Mouse (Mus musculus) liver, embryonic 14.5 days (tissue): ENCODE results near the gene Clpb. TPM values are rescaled to one million over a fixed set of nuclear protein-coding genes. Genes with fewer than 3 reads are reported as not detected.

Source experiments
- ATAC-seq: fragments of 200-750 bp; cut with Nextera tagmentation; 2 replicates; pipeline ENCODE4 v1.8.0; 2017; ENCODE audit warnings: moderate number of reproducible peaks, mild to moderate bottlenecking, moderate library complexity; ENCODE audit not compliant: insufficient read depth
- DNase-seq, 3 experiments: peaks; one replicate each; pipeline ENCODE4 v3.0.0-alpha.2; 2012 to 2013; ENCODE audit warnings: low read depth in 3 of 3, low spot score in 3 of 3
- H3K27ac ChIP-seq: fragments of 300-500 bp; sonication (generic); 2 replicates; pipeline ENCODE4 v1.5.1; 2014; ENCODE audit warnings: moderate library complexity, mild to moderate bottlenecking, control low read depth, inconsistent platforms
- H3K27me3 ChIP-seq: fragments of 300-500 bp; sonication (generic); 2 replicates; pipeline ENCODE4 v1.6.1; 2014; ENCODE audit warnings: mild to moderate bottlenecking, low read length, moderate library complexity; ENCODE audit not compliant: control insufficient read depth, insufficient read depth
- H3K36me3 ChIP-seq: fragments of 300-500 bp; sonication (generic); replicated peaks from 2 replicates; pipeline ENCODE4 v1.6.1; 2014; ENCODE audit warnings: low read depth; ENCODE audit not compliant: control insufficient read depth, insufficient read depth
- H3K4me1 ChIP-seq, 2 experiments: fragments of 200-500 bp in 1 of 2; fragments of 300-500 bp in 1 of 2; sonication (generic) in 1 of 2; replicated peaks; 2 replicates each; pipeline ENCODE4 v1.6.1; 2012 to 2014; ENCODE audit warnings: antibody characterized with exemption in 1 of 2, inconsistent platforms in 1 of 2, low read length in 1 of 2; ENCODE audit not compliant: control insufficient read depth in 2 of 2, insufficient read depth in 2 of 2
- H3K4me2 ChIP-seq: fragments of 300-500 bp; sonication (generic); 2 replicates; pipeline ENCODE4 v1.6.1; 2014; ENCODE audit warnings: low read depth, mild to moderate bottlenecking, control low read depth, moderate library complexity
- H3K4me3 ChIP-seq, 2 experiments: fragments of 200-500 bp in 1 of 2; fragments of 300-500 bp in 1 of 2; sonication (generic) in 1 of 2; 2 replicates each; pipeline ENCODE4 v1.5.1; 2012 to 2014; ENCODE audit warnings: low read depth in 2 of 2, low read length in 2 of 2, mild to moderate bottlenecking in 2 of 2, control low read depth in 1 of 2, inconsistent platforms in 1 of 2, moderate library complexity in 1 of 2; ENCODE audit not compliant: insufficient read depth in 1 of 2
- H3K9ac ChIP-seq: fragments of 300-500 bp; sonication (generic); replicated peaks from 2 replicates; pipeline ENCODE4 v1.6.1; 2014; ENCODE audit warnings: mild to moderate bottlenecking, control low read depth, moderate library complexity
- H3K9me3 ChIP-seq: fragments of 300-500 bp; sonication (generic); 2 replicates; pipeline ENCODE4 v1.6.1; 2016; ENCODE audit warnings: low read length, mixed read lengths; ENCODE audit not compliant: control insufficient read depth
- CTCF ChIP-seq: IDR thresholded peaks from 2 replicates; pipeline ENCODE4 v1.5.1; 2016; ENCODE audit warnings: antibody characterized with exemption, low read depth, control low read depth
- EP300 ChIP-seq: IDR thresholded peaks from 2 replicates; pipeline ENCODE4 v1.6.1; 2016; ENCODE audit warnings: antibody characterized with exemption, low read depth
- WGBS: fragments of 180-500 bp; shearing (Covaris S2); extraction: QIAGEN DNeasy Blood & Tissue Kit; methylation state at CpG from one replicate; pipeline ENCODE4 v1.1.7; 2014; ENCODE audit not compliant: insufficient replicate concordance; 5-methylcytosine and 5-hydroxymethylcytosine counted together
- polyA plus RNA-seq, 2 experiments: library from polyadenylated mRNA; depleted of rRNA in 1 of 2; stranded (reverse) in 1 of 2; unstranded in 1 of 2; fragments of >200 nt; fragmentation: Nextera tagmentation in 1 of 2; extraction: Ambion mirVana in 1 of 2; gene quantifications; 2 replicates each; pipeline versions ENCODE4 v1.2.1 to v1.2.3; 2012 to 2014

Gene Clpb
- polyA plus RNA-seq, 2 experiments, result 8.3 to 18.7 TPM

- Histone ChIP-seq H3K4me2 (no peak overlapping the region), H3K4me1 (no peaks in the 10 kb centered on the region), H3K27ac (no peak overlapping the region), H3K9ac (no peak overlapping the region), H3K9me3 (no peaks in the 10 kb centered on the region), H3K27me3 (no peaks in the 10 kb centered on the region), H3K36me3 (no peaks in the 10 kb centered on the region), H3K4me3 (no peak overlapping the region)
- WGBS, result 25% methylated on average over 3 of the region's 3 CpGs
- TF ChIP-seq CTCF (peak; percentile 67), EP300 (no peak)
- no peak for DNase-seq
- ATAC-seq, result no peak
Observed at GRCm38 (mm10) chr7:101650565-101650964, 12.9 kb upstream of the Clpb start.

- no peak for DNase-seq
- no peaks in the 10 kb centered on the region for H3K27me3 ChIP-seq
- no peaks in the 10 kb centered on the region for H3K4me1 ChIP-seq
- no peak overlapping the region for H3K4me2 ChIP-seq
- no peak overlapping the region for H3K9ac ChIP-seq
- no peak for ATAC-seq
- no peaks in the 10 kb centered on the region for H3K36me3 ChIP-seq
- no peak overlapping the region for H3K27ac ChIP-seq
- peak; percentile 44; the same call in 1 of the 2 replicates for TF ChIP-seq CTCF
- TF ChIP-seq EP300, result no peak
- no peak overlapping the region for H3K4me3 ChIP-seq
- WGBS, result 53% methylated on average over 10 of the region's 10 CpGs
- H3K9me3 ChIP-seq, result no peaks in the 10 kb centered on the region
Observed at GRCm38 (mm10) chr7:101653681-101654209, 9.7 kb upstream of the Clpb start.

- no peak for DNase-seq
- no peak for TF ChIP-seq EP300
- TF ChIP-seq CTCF, result no peak
- 62% methylated on average over 4 of the region's 4 CpGs for WGBS
Observed at GRCm38 (mm10) chr7:101654936-101655335, 8.5 kb upstream of the Clpb start.

GRCm38 (mm10) chr7:101662006-101662405, 1.4 kb upstream of the Clpb start:
- 55% methylated on average over 1 of the region's 1 CpGs for WGBS
- Histone ChIP-seq H3K27ac (no peak overlapping the region), H3K9ac (no peak overlapping the region), H3K9me3 (no peaks in the 10 kb centered on the region), H3K36me3 (no peaks in the 10 kb centered on the region), H3K4me2 (no peak overlapping the region), H3K4me3 (no peak overlapping the region), H3K27me3 (no peaks in the 10 kb centered on the region), H3K4me1 (peaks cover 3 to 12% of the 10 kb centered on the region in 2 experiments; a peak in 3 of 4 replicates)
- ATAC-seq (no peak), DNase-seq (no peak)
- TF ChIP-seq EP300 (no peak), CTCF (peak; percentile 59)

More at GRCm38 (mm10) chr7:101654936-101655335, 8.5 kb upstream of the Clpb start:
- H3K9me3 ChIP-seq, result no peaks in the 10 kb centered on the region
- no peaks in the 10 kb centered on the region for H3K36me3 ChIP-seq
- H3K27me3 ChIP-seq, result no peaks in the 10 kb centered on the region
- no peaks in the 10 kb centered on the region for H3K4me1 ChIP-seq
- no peak for ATAC-seq
- H3K4me2 ChIP-seq, result no peak overlapping the region
- H3K4me3 ChIP-seq, result no peak overlapping the region
- H3K27ac ChIP-seq, result no peak overlapping the region
- H3K9ac ChIP-seq, result no peak overlapping the region

GRCm38 (mm10) chr7:101666581-101666980, 3.1 kb downstream of the Clpb start:
- no peak overlapping the region for H3K9ac ChIP-seq
- peaks cover 3 to 12% of the 10 kb centered on the region in 2 experiments; a peak in 3 of 4 replicates for H3K4me1 ChIP-seq
- TF ChIP-seq CTCF (peak; percentile 76), EP300 (no peak)
- no peaks in the 10 kb centered on the region for H3K9me3 ChIP-seq
- H3K36me3 ChIP-seq, result no peaks in the 10 kb centered on the region
- no peak overlapping the region for H3K4me2 ChIP-seq
- ATAC-seq (no peak), DNase-seq (no peak)
- 41% methylated on average over 3 of the region's 3 CpGs for WGBS
- H3K27ac ChIP-seq, result no peak overlapping the region
- H3K27me3 ChIP-seq, result no peaks in the 10 kb centered on the region
- H3K4me3 ChIP-seq, result no peak overlapping the region
